Mouse (Mus musculus): ENCODE measurements around the gene Sdc4.
A peak's percentile ranks its signal among the peaks of the same experiment; 100 is the strongest.

Gene Sdc4

DNA sequence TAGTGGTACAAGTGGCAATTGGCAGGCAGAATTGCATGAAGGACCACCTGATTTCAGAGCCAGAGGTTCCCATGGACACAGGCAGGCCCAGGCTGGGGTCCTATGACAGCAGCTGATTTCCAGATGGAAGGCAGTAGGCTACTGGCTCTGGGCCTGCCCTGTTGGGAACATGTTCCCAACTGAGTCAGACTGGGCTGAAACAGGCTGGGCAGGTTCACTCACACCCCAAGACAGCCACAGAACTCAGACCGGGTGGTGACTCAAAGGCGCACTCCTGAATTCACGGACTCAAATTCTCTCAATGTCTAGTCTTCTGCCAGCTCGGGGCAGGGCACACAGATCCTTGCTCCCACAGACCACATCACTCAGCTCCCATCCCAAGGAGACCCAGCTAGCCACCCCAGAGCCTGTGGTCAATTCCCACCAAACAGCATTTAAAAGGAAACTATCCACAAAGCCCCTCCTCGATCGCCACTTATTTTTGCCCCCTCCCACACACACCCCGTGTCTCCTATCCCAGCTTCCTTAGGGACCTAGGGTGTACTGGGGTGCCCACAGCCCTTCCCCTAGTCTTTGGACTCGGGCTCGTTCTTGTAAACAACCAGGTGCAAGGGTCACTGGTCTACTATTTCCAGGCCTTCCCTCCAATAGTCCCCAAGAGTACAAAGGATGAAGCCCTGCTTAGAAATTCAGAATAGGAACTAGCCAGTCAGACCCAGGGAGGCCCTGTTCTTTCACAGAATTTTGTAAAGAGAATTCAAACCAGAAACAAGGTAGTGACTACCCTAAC is 11.8 kb downstream of the Sdc4 start:
- no peak for DNase-seq

DNA sequence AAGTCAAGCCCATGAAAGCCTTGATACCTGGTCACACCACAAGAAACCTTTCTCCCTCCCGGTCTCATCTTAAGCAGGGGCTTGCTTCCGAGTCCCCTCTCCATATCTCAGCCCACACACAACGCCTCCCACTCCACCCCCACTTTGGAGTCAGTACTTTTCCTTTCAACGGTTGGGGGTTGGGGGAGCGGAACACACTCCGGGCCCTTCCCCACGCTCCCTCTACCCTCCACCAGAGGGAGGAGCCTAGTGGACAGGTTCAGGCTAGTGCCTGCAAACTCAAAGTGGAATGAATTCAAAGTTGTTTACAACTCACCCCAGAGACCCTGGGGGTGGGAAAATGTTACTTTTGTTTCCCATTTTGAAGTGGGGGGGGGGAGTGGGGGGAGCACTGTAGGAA is 13.0 kb downstream of the Sdc4 start:
- DNase-seq = peak in 1 of 2 experiments; percentile 21

DNA sequence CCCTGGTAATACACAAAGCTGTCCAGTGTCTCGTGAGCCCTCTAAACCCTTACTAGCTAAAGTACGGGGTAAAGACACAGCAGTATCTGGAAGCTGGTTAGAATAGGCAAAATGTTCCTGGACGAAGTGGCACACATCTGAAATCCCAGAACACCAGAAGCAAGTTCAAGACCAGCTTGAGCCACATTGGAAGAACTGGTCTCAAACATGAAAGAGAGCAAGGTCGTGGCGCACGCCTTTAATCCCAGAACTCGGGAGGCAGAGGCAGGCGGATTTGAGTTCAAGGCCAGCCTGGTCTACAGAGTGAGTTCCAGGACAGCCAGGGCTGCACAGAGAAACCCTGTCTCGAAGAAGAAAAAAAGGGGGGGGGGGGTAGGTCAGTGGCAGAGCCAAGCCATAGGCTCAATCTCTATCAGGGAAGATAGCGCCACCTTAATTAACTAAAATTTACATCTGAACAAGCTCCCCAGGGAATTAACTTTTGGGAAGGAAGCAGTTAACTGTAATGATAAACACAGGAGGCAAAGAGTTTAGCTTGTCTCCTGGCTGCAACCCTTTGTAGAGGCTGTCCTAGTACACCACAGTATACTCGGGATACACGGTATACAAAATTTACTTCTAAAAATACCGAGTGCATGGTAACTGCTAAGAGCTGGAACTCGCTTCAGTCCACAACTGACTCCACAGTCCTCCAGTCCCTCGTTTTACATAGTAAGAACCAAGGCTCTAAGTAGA is 13.6 kb downstream of the Sdc4 start:
- no peak for DNase-seq

DNA sequence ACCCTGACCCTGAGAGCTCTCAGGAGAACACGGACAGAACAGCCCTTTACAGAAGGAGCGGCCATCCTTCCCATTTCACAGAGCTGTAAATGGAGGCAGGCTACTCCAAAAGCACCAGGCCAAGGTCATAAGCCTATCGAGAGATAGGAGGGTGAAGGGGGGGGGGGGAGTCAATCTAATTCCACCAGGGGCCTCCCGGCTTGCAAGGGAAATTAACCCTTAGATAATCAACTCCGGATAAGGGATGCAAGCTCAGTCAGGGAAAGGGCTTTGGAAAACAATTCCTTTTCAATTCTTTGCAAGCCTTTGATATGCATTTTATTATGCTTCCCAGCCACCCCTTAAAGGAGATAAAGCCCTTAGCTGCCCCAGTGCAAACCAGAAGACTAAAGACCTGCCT is 15.2 kb downstream of the Sdc4 start:
- DNase-seq = no peak

DNA sequence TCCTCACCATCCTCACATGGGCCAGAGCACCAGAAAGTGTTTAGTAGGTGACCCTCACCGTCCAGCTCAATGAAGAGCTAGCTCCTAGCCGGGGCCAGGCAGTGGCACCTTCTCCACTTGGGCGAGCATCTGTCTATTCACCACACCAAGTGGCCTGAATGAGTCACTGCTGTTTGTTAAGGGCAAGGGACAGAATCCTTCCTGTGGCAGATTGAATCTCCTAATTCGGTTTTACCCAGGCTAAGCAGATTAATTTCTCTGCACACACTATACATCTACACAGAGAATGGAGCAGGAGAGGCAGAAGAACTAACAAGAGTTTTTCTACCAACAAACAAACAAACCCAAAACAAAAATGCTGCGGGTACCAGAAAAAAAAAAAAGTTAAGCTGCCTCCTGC is 16.7 kb downstream of the Sdc4 start:
- DNase-seq = no peak

DNA sequence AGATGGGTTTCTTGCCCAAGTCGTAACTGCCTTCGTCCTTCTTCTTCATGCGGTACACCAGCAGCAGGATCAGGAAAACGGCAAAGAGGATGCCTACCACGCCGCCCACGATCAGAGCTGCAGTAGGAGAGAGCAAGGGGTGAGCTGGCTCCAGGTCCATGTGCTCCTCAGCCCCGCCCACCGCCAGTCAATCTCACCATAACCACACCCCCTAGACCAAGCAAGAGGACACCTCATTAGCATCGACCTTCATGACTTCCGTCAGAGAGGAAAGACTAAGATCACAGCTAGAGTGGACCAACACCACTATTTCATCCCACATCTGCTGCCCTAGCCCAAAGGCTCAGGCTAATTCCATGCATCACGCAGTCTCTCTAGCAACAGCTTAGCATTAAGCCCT is 17.6 kb downstream of the Sdc4 start:
- DNase-seq = no peak

DNA sequence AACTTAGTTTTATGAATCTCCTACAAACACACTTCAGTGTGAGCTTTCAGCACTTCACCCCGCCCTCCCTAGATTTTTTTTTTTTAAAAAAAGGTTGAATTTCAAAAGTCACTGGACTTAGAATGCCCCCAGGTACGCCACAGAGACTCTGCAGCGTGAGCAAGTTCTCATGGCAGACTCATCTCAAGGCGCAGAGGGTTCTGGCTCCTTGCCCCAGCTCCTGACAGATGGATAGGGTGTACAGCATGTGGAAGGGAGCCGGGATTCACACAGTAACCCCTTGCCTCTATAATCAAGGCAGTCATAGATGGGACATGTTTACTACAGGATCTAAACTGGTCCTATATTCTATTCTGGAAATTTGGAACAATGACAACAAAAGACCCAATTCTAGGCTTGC is 18.3 kb downstream of the Sdc4 start:
- DNase-seq = no peak

DNA sequence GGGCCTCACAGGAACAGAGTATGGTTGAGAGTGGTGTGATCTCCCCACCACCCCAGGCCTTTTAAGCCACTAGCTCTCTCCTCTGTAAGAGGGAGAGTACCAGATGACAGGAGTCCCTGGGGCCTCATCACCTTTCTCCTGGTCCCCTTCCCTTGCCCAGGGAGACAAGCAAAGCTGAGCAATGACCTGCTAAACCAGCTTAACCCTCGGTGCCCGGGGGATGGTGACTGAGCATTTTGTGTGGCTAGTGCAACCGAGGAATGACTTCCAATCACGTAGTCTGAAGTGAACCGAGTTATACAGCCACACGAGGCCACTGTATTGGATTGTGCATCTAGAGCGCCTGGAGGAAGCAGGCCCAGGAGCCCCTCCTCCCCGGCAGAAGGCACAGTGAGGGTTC is 19.3 kb downstream of the Sdc4 start:
- no peak for DNase-seq

DNA sequence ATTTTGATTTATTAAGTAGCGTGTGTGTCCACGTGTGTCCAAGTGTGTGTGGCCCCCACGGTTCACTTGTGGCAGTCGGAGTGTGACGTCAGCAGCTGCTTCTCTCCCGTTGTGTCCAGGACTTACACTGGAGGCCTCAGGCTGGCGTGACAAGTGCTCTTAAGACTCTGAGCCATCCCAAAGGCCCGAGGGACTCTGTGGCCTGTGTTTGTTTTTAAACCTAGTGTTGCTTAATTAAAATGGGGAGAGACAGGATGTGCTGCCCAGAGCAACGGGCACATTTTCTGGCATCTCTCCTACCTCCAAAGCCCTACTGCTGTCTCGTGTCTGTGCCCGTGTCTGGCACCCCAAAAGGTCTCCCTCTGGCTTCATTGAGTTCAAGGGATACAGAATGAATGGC is 20.2 kb downstream of the Sdc4 start:
- no peak for DNase-seq

DNA sequence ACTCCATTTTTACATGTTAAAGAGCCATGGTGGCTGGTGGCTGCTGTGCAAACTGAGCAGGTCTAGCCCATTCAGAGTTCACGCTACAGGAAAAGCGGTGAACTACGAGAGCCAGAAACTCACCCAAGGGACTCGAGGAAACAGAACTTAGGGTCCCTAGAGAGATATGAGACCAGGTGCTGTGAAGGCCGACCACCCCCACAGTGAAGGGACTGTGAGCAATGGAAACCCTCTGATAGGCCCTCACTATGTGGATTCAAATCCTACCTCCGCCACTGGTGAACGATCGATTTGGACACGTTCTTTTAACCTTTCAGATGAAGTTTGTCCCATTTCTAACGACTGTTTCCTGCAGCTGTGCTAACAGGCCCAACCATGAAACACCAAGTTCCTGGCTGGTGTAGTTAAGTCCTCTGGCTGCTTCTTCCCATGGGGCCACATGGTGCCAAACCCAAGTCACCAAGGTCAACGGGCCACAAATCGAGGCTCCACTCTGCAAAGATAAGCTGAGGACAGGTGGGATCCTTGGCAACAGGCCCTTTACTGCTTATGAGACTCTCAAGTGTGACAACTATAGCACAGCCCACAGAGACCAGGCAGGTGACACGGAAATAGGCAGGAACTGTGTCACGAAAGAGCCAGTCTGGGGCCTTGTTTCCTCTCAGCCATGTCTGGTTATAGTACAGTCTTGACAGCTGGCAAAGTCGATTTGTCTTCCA is 20.9 kb downstream of the Sdc4 start:
- DNase-seq = peak; percentile 25 to 34

DNA sequence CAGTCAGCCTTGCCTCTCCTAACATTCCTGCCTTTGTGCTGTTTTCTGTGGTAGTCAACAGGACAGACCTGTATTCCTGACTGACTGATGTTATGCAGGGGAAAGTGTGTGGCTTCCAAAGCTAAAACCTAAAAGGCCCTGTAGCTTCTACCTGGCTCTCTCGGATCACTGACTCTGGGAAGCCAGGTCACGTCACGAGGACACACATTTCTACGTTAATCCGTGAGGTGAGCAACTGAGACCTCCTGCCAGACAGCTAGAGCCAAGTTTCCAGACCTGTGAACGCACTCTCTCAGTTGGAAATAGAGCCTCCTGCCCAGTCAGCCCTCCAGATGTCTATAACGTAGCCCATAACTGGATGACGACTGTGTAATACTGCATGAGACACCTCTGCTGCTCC is 21.7 kb downstream of the Sdc4 start:
- no peak for DNase-seq

DNA sequence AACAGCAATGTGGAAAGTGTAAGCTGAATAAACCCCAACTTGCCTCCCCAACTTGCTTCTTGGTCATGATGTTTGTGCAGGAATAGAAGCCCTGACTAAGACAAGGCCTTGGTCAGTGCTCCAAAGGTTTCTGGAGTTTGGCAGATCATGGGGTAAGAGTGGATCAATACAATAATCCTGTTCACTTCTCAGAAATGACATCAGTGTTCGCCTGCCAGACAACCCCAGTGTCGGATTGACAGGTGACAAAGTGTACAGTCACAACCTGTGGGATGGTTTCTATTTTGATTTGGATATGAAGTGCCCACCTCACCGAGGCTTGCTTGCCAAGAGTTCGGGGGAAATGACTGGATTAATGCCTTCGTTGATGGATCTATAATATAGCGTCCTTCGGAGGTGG is 22.4 kb downstream of the Sdc4 start:
- no peak for DNase-seq

DNA sequence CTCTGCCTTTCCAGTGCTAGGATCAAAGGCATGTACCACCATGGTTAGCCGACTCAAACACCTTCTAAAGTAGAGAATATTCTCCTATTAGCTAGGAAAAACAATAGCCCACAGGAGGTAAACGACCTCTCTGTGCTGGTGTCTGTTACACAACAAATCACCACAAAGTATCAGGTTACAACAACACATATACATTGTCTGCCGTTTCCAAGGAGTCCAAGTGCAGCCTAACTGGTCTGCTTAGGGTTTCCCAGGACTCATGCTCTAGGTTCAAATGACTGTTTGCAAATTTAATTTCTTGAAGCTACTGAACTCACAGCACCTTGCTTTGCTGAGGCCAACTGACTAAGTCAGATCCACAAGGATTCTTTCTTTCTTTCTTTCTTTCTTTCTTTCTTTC is 24.2 kb downstream of the Sdc4 start:
- DNase-seq = no peak

DNA sequence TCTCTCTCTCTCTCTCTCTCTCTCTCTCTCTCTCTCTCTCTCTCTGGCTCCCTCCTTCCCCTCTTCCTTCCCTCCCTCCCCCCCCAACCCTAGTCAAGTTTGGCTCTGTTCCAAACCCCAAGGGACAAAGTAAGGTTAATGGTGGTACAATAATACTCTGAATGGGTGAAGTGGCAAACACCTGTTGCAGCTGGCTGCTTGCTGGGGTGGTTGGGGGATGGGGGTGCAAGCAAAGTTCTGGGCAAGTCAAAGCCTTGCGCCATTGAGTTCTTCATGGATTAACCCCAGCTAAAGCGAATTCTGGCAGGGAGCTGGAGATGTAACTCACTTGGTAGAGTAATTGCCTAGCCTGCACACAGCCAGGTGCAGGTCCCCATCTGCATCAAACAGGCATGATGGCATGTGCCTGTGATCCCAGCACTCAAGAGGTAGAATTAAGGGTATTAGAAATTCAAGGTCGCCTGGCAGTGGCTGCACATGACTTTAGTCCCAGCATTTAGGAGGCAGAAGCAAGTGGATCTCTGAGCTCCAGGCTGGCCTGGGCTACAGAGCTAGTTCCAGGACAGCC is 25.3 kb downstream of the Sdc4 start:
- no peak for DNase-seq

DNA sequence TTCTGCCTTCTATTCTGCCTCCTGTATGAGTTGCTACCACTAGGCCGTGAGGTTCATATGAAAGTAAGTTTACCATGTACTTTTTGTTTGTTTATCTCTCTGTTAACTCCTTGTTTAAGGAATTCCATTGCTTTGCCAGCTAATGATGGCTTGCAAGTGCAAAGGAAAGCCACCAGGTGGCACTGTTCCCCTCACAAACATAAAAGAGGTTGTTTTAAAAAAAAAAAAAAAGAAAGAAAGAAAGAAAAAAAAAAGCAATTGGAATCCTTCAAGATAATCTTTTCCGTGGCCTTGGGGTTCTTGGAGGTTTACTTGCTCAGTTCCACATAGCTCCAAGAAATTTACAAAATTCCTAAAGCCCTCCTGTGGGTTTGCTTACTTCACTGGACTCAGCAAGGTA is 26.5 kb downstream of the Sdc4 start:
- no peak for DNase-seq

DNA sequence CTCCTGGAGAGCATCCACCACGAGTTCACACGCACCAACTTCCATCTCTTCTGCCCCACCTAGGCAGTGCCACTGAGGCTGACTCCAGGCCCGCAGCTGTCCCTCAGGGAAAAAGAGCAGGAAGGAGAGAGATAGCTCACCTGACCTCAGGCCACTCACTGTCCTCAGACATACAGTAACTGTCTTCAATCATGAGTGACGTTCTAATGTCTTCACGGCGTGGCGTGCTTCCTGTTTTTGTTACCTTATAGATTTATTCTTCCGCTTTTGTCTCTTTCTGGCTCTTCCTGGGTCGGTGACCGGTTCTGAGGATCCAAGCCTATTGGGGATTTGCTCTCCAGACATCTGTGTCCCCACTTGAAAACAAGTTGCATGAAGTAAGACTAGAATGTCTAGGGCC is 29.1 kb downstream of the Sdc4 start:
- DNase-seq = no peak

DNA sequence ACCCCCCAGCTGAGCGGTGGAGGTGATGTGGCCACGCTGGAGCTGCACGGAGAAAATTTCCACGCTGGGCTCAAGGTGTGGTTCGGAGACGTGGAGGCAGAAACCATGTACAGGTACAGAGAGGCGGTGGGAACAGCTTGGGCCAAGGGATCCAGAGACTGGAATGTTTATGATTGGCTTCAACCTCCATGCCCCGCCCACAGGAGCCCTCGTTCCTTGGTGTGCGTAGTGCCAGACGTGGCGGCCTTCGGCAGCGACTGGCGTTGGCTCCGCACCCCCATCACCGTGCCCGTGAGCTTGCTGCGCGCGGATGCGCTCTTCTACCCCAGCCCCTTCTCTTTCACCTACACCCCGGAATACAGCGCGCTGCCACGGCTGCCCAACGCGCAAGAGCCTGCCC is 29.5 kb downstream of the Sdc4 start:
- DNase-seq = no peak

DNA sequence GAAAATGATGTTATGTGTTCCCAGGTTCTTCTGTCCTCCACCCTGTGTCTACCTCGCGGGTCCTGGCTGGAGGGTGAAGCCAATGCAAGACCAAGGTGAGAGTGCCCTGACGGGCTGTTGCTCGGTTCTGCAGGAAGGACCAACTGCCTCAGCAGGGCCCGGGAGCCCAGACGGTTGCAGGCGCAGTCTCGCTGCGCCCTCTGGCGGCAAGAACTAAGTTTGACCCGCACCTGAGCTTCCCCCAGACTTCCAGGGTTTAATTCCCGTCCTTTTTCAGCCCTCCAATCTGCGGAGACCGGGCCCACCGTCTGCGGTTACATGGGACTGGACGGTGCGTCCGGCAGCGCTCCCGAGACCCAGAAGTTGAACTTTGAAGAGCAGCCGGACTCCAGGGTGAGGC is 36.0 kb downstream of the Sdc4 start:
- DNase-seq = peak; percentile 37 to 42

DNA sequence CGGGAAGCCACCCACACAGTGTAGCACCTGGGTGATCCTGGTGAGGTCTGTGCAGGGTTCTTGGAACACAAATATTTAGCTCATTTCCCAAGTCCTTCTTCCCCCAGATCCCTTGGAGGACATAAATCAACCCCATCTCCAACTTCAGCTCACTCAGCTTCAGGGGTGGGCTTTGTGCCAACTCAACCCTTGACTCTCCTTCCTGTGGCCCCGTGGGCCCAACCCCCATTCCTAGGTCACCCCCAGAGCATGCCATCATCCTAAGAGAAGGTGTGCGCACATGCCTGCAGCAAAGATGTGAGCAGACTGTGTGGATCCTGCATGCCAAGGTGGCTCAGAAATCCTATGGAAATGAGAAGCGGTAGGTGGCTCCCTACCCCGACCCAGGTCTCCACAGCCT is 38.2 kb downstream of the Sdc4 start:
- no peak for DNase-seq

DNA sequence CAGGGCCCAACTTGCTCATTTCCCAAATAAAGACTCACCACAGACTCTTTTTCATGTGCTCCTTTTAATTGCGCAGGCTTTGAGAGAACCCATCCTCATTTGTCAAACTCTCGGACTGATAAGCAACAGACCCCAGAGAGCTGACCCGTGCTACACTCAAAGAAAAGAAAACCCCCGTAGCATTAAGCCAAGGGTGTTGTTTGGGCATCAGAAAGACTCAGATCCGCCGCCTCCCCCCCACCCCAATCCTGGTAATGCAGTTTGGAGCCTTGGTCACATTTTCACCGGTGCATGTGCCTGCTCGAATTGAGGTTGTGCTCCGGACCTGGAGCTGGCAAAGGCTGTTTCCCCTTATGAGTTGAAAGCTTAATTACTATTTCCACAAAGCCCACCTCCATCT is 38.6 kb downstream of the Sdc4 start, which contains the start of gene Matn4:
Gene Matn4, minus strand, starts transcription at position 101 of the 400 bp plus-strand sequence.
- no peak for DNase-seq

DNA sequence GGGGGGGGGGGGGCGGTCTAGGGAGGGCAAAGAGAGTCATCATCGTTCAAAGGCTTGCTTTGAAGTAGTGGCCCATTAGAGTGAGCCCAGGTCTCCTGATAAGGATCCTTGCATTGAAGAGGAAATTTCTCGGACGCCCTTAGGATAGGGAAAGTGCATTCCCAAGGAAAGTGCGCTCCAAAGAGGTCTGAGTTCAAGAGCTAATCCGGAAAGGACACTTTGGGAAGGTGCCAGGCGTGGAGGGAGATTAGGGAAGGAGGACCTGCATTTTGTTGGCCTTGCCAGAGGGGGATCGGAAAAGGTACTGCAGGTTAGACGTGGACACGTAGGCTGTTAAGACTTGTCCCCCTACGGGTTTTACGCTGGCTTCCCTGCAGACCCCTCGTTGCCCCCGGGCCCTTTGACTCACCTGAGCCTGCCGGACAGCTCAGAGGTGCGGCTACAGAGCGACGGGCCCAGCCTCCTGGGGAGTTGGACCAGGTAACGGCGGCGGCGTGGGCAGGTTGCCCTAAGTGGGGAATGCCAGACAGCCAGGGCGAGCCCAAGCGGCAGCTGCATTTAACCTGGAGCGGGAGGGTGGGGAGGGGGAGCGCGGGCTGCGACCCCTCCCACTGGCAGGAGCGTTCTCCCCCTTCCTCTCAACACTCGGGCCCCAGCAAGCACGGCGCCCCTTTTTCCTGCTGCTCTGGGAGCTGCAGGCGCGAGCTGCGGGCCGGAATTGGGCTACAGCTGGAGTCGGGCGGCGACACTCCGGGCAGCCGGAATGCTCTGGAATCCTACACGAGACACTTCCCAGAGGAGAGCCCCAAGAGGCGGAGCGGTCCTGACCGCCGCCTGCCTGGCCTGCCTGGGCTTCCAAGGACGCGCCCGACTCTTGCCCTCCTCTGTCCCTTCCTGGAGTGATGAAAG is 39.4 kb downstream of the Sdc4 start:
- no peak for DNase-seq

DNA sequence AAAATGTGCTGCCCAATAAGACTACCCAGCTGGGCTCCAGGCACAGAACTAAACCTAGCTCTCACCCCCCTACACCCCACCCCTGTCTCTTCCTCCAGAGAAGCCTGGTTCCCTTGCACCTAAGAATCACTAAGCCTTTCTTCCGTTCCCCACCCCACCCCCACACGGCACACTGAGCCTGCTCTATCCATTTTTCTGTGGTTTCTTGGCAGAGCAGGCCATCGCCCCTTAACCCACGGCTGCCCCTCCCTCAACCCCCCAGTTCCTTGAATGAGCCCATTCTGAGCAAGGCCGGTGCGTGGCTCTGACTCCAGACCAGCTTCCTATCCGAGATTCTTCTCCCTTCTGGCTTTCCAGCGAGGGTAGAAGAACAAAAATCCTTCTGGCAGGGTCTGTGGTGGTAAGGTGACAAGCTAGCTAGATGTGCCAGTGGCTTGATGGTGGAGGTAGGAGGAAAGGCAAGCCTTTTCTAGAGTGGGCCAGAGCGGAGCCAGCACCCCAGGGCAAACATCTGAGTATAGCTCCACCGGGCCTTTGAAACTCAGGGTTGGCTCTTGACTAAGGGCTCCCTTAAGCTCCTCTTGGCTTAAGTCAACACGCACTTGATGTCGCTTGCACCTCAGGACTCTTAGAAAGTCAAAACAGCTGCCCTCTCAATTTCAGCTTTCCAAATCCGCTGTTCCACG is 40.1 kb downstream of the Sdc4 start:
- DNase-seq = no peak
